Comparison of ENCODE assay signal across 8 mouse cellular contexts in genomic region chr6:89008614-89009171, GRCm38 (mm10).
A peak's percentile ranks its signal among the peaks of the same experiment; 100 is the strongest.
DNase-seq lines count a peak whose midpoint lies in the region; ATAC-seq lines count a peak whose summit lies in the region.

No protein-coding gene starts in this region.

- H3K27ac ChIP-seq in embryonic facial prominence, embryonic 11.5 days (replicated peaks; ENCODE audit: low read depth, low read length), result peak overlapping the region; percentile 8; the same call in 1 of the 2 replicates
- no peak overlapping the region for H3K27ac ChIP-seq in heart, embryonic 12.5 days (ENCODE audit: poor library complexity, severe bottlenecking)
- H3K27ac ChIP-seq in kidney, embryonic 15.5 days, result peak overlapping the region; percentile 82
- peak overlapping the region; percentile 64; the same call in 1 of the 2 replicates for H3K27ac ChIP-seq in stomach, embryonic 16.5 days (ENCODE audit: low read length)

- peak overlapping the region; percentile 44 for H3K4me2 ChIP-seq in embryonic facial prominence, embryonic 11.5 days (ENCODE audit: low read depth, low read length)
- H3K4me2 ChIP-seq in heart, embryonic 12.5 days, result peak overlapping the region; percentile 67
- peak overlapping the region; percentile 60 for H3K4me2 ChIP-seq in kidney, embryonic 15.5 days
- peak overlapping the region; percentile 53 for H3K4me2 ChIP-seq in stomach, embryonic 16.5 days (ENCODE audit: low read depth, low read length)

- H3K4me3 ChIP-seq in embryonic facial prominence, embryonic 11.5 days (ENCODE audit: low read depth, low read length), result peak overlapping the region; percentile 12; the same call in 1 of the 2 replicates
- peak overlapping the region; percentile 28 for H3K4me3 ChIP-seq in heart, embryonic 12.5 days
- peak overlapping the region; percentile 31 for H3K4me3 ChIP-seq in kidney, embryonic 15.5 days (replicated peaks)
- peak overlapping the region; percentile 31 for H3K4me3 ChIP-seq in stomach, embryonic 16.5 days (replicated peaks; ENCODE audit: low read length)

- WGBS in embryonic facial prominence, embryonic 11.5 days, result 2% methylated on average over 18 of the region's 18 CpGs
- 2% methylated on average over 18 of the region's 18 CpGs for WGBS in heart, embryonic 12.5 days
- WGBS in kidney, embryonic 15.5 days, result 1% methylated on average over 18 of the region's 18 CpGs
- 2% methylated on average over 18 of the region's 18 CpGs for WGBS in stomach, embryonic 16.5 days

- ATAC-seq in CD4-positive, CD25-positive, alpha-beta regulatory T cell, adult 4 months, result no peak
- ATAC-seq in embryonic facial prominence, embryonic 11.5 days (replicated peaks; ENCODE audit: insufficient number of reproducible peaks, low FRiP score, low TSS enrichment, low read depth), result peak; percentile 74
- ATAC-seq in heart, embryonic 12.5 days (ENCODE audit: insufficient number of reproducible peaks, low FRiP score), result peak; percentile 69; the same call in 1 of the 2 replicates
- ATAC-seq in kidney, embryonic 15.5 days (replicated peaks; ENCODE audit: low FRiP score), result peak; percentile 82
- peak; percentile 85 for ATAC-seq in stomach, embryonic 16.5 days (ENCODE audit: insufficient read depth, low FRiP score)

- peak; percentile 20 for DNase-seq in CD4-positive, CD25-positive, alpha-beta regulatory T cell, adult 2 months (ENCODE audit: low read depth, low spot score)
- peak; percentile 68 for DNase-seq in embryonic facial prominence, embryonic 11.5 days (ENCODE audit: low spot score)
- DNase-seq in lung, postnatal 25 days (ENCODE audit: low spot score), result peak; percentile 83
- no peak for DNase-seq in layer of hippocampus, adult 11-12 months (ENCODE audit: low spot score)

- peak overlapping the region; percentile 1; the same call in 1 of the 2 replicates for H3K9ac ChIP-seq in embryonic facial prominence, embryonic 11.5 days (replicated peaks; ENCODE audit: low read length)
- no peak overlapping the region for H3K9ac ChIP-seq in heart, embryonic 12.5 days
- 0 out of 2 replicates have a peak overlapping the region, but pooled peaks have one; percentile 8 for H3K9ac ChIP-seq in kidney, embryonic 15.5 days
- H3K9ac ChIP-seq in stomach, embryonic 16.5 days (ENCODE audit: low read length), result peak overlapping the region; percentile 49

- no peaks in the 10 kb centered on the region for H3K27me3 ChIP-seq in embryonic facial prominence, embryonic 11.5 days (ENCODE audit: control insufficient read depth, insufficient read depth, low read length)
- H3K27me3 ChIP-seq in heart, embryonic 12.5 days (replicated peaks), result 0 out of 2 replicates have a peak, but pooled peaks cover 5% of the 10 kb centered on the region
- no peaks in the 10 kb centered on the region for H3K27me3 ChIP-seq in kidney, embryonic 15.5 days
- H3K27me3 ChIP-seq in stomach, embryonic 16.5 days (ENCODE audit: control insufficient read depth, insufficient read depth, low read length), result no peaks in the 10 kb centered on the region

- no peaks in the 10 kb centered on the region for H3K9me3 ChIP-seq in embryonic facial prominence, embryonic 11.5 days (replicated peaks; ENCODE audit: control insufficient read depth, low read length)
- H3K9me3 ChIP-seq in heart, embryonic 12.5 days (replicated peaks), result no peaks in the 10 kb centered on the region
- H3K9me3 ChIP-seq in kidney, embryonic 15.5 days (replicated peaks), result no peaks in the 10 kb centered on the region
- H3K9me3 ChIP-seq in stomach, embryonic 16.5 days (replicated peaks; ENCODE audit: control insufficient read depth, low read length), result no peaks in the 10 kb centered on the region

- no peaks in the 10 kb centered on the region; the same call in 1 of the 2 replicates for H3K4me1 ChIP-seq in embryonic facial prominence, embryonic 11.5 days (ENCODE audit: control insufficient read depth, insufficient read depth, low read length)
- H3K4me1 ChIP-seq in heart, embryonic 12.5 days (replicated peaks), result peaks cover 29% of the 10 kb centered on the region
- peaks cover 54% of the 10 kb centered on the region for H3K4me1 ChIP-seq in kidney, embryonic 15.5 days
- peaks cover 18% of the 10 kb centered on the region for H3K4me1 ChIP-seq in stomach, embryonic 16.5 days (ENCODE audit: control insufficient read depth, insufficient read depth, low read length)

- H3K36me3 ChIP-seq in embryonic facial prominence, embryonic 11.5 days (replicated peaks; ENCODE audit: control insufficient read depth, insufficient read depth, low read depth, low read length), result no peaks in the 10 kb centered on the region
- H3K36me3 ChIP-seq in heart, embryonic 12.5 days, result no peaks in the 10 kb centered on the region
- H3K36me3 ChIP-seq in kidney, embryonic 15.5 days, result no peaks in the 10 kb centered on the region
- no peaks in the 10 kb centered on the region for H3K36me3 ChIP-seq in stomach, embryonic 16.5 days (ENCODE audit: control insufficient read depth, insufficient read depth, low read length)
